Mouse (Mus musculus) stomach, adult 2 months (tissue): Measurements from ENCODE around the gene Ppm1b. TPM values are rescaled to one million over a fixed set of nuclear protein-coding genes. Genes with fewer than 3 reads are reported as not detected.

Experiments used
- polyA plus RNA-seq: library from polyadenylated mRNA; depleted of rRNA; stranded (reverse); fragments of >200 nt; gene quantifications from 2 replicates; pipeline ENCODE4 v1.2.3, GENCODE M21; 2012; rRNA removed

Gene Ppm1b
- 3.9 and 4.0 TPM in 2 replicates for polyA plus RNA-seq

GRCm38 (mm10) chr17:84956441-84956840 lies at the start of gene Ppm1b:
Gene Ppm1b, plus strand, starts transcription at chr17:84956741.

DNA sequence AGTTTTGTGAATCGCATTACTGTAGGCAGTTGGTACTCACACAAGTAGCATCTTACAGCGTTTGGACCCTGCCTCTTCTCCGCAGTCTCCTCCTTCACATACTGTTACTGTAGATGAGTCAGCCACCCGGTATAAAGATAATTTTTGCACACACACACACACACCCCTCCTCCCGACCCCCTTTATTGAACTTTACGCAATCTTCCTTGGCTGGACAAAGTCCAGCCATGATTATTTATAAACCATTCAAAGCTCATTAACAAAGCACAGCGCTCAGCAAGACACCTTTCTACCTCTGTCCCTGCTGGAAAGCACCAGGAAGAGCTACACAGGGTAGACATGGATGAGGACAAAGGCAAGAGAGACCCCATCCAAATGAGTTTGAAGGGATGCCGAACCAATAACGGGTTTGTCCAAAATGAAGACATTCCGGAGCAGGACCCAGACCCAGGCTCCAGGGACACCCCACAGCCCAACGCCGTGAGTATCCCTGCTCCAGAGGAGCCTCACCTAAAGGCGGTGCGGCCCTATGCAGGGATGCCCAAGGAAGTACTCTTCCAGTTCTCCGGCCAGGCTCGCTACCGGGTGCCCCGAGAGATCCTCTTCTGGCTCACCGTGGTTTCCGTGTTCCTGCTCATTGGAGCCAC lies 71.7 kb downstream of the Ppm1b start, which contains the start of gene Slc3a1:
Slc3a1 (plus strand) TSS at position 284 of the 647 bp plus-strand sequence.

Other genes starting within 250 kb of the Ppm1b start
- gene Lrpprc, start 166.0 kb upstream of the Ppm1b start, polyA plus RNA-seq = 3.7 and 5.2 TPM in 2 replicates
- 0.04 and 0.09 TPM in 2 replicates for gene Slc3a1, start 71.6 kb downstream of the Ppm1b start, polyA plus RNA-seq
- 1.6 and 3.5 TPM in 2 replicates for gene Prepl, start 133.5 kb downstream of the Ppm1b start, polyA plus RNA-seq
- gene Camkmt, start 133.8 kb downstream of the Ppm1b start, polyA plus RNA-seq = 1.7 and 2.5 TPM in 2 replicates